Mouse (Mus musculus): ENCODE results near the gene Kmt2b. TPM values are rescaled to one million over a fixed set of nuclear protein-coding genes. Genes with fewer than 3 reads are reported as not detected.

Gene Kmt2b
- total RNA-seq, 2 experiments from 2014 or later = 22.6 to 26.9 TPM

GRCm38 (mm10) chr7:30604424-30604823 lies 15.9 kb upstream of the Kmt2b start:
- intact Hi-C loops (cut with DNase I) = loop anchor here (10.0 kb wide), 1 partner anchor 230 kb away; no protein-coding TSS in a partner anchor
- DNase-seq = no peak

GRCm38 (mm10) chr7:30602583-30602982 lies 14.1 kb upstream of the Kmt2b start:
- intact Hi-C loops (cut with DNase I) = loop anchor here (10.0 kb wide), 1 partner anchor 228 kb away; no protein-coding TSS in a partner anchor

GRCm38 (mm10) chr7:30600651-30601050 lies 12.1 kb upstream of the Kmt2b start:
- intact Hi-C loops (cut with DNase I) = loop anchor here (10.0 kb wide), 1 partner anchor 226 kb away; no protein-coding TSS in a partner anchor
- DNase-seq = no peak

More at GRCm38 (mm10) chr7:30602583-30602982, 14.1 kb upstream of the Kmt2b start:
- DNase-seq = no peak

GRCm38 (mm10) chr7:30599933-30600353 lies 11.4 kb upstream of the Kmt2b start:
- DNase-seq = peak; percentile 80 to 89
- intact Hi-C loops (cut with DNase I) = loop anchor here (10.0 kb wide), 1 partner anchor 225 kb away; no protein-coding TSS in a partner anchor

- no peak for DNase-seq
- intact Hi-C loops (cut with DNase I) = no loop called here
Measured at GRCm38 (mm10) chr7:30598786-30599185, 10.3 kb upstream of the Kmt2b start, which contains the start of gene Zbtb32. TSS of gene Zbtb32 (minus strand) at chr7:30598909.

- intact Hi-C loops (cut with DNase I) = no loop called here
- DNase-seq = no peak
Measured at GRCm38 (mm10) chr7:30596811-30597210, 8.3 kb upstream of the Kmt2b start.

- intact Hi-C loops (cut with DNase I) = no loop called here
- DNase-seq = no peak
Measured at GRCm38 (mm10) chr7:30596093-30596492, 7.6 kb upstream of the Kmt2b start.

- intact Hi-C loops (cut with DNase I) = no loop called here
- DNase-seq = no peak
Measured at GRCm38 (mm10) chr7:30594510-30595024, 6.0 kb upstream of the Kmt2b start.

- intact Hi-C loops (cut with DNase I) = no loop called here
- DNase-seq = no peak
Measured at GRCm38 (mm10) chr7:30593579-30594509, 5.3 kb upstream of the Kmt2b start.

GRCm38 (mm10) chr7:30592772-30593423 lies 4.4 kb upstream of the Kmt2b start:
- DNase-seq = no peak
- intact Hi-C loops (cut with DNase I) = no loop called here

GRCm38 (mm10) chr7:30591605-30591951 lies 3.1 kb upstream of the Kmt2b start:
- DNase-seq = no peak
- intact Hi-C loops (cut with DNase I) = no loop called here

GRCm38 (mm10) chr7:30590927-30591604 lies 2.5 kb upstream of the Kmt2b start:
- no peak for DNase-seq
- intact Hi-C loops (cut with DNase I) = loop anchor here (1.0 kb wide), 1 partner anchor 22 kb away; no protein-coding TSS in a partner anchor

- intact Hi-C loops (cut with DNase I) = loop anchor here (1.0 to 2.0 kb wide), 3 partner anchors 19 to 269 kb away; no protein-coding TSS in a partner anchor
Measured at GRCm38 (mm10) chr7:30589435-30590301, 1.1 kb upstream of the Kmt2b start.

GRCm38 (mm10) chr7:30587842-30588667 lies 471 bp downstream of the Kmt2b start:
- DNase-seq = peak in 1 of 2 experiments; percentile 47
- intact Hi-C loops (cut with DNase I) = loop anchor here (1.0 to 2.0 kb wide), 2 partner anchors 24 to 271 kb away; no protein-coding TSS in a partner anchor

More at GRCm38 (mm10) chr7:30589435-30590301, 1.1 kb upstream of the Kmt2b start:
- DNase-seq = peak; percentile 88 to 90

GRCm38 (mm10) chr7:30586455-30587020 lies 2.0 kb downstream of the Kmt2b start:
- intact Hi-C loops (cut with DNase I) = no loop called here
- DNase-seq = no peak

GRCm38 (mm10) chr7:30585170-30585569 lies 3.4 kb downstream of the Kmt2b start:
- intact Hi-C loops (cut with DNase I) = no loop called here
- DNase-seq = no peak

- DNase-seq = no peak
- intact Hi-C loops (cut with DNase I) = no loop called here
Measured at GRCm38 (mm10) chr7:30584339-30584738, 4.2 kb downstream of the Kmt2b start.

GRCm38 (mm10) chr7:30581547-30581946 lies 7.0 kb downstream of the Kmt2b start:
- intact Hi-C loops (cut with DNase I) = no loop called here
- DNase-seq = no peak
